Mouse (Mus musculus): ENCODE measurements around the gene Lmo4. TPM values are rescaled to one million over a fixed set of nuclear protein-coding genes. Genes with fewer than 3 reads are reported as not detected.

The Lmo4 gene
- polyA plus RNA-seq, 1 experiment from 2014 or later = 65.3 TPM

GRCm38 (mm10) chr3:144147244-144147643 lies 57.8 kb downstream of the Lmo4 start:
- Histone ChIP-seq H3K9me3 (ENCODE audit: low read length) (no peaks in the 10 kb centered on the region), H3K27ac (ENCODE audit: low read length) (no peak overlapping the region), H3K36me3 (ENCODE audit: insufficient read depth, low read length) (no peaks in the 10 kb centered on the region), H3K4me2 (replicated peaks; ENCODE audit: low read depth, low read length) (no peak overlapping the region), H3K9ac (replicated peaks; ENCODE audit: low read depth) (no peak overlapping the region), H3K4me3 (ENCODE audit: low read depth, low read length) (no peak overlapping the region), H3K4me1 (ENCODE audit: insufficient read depth, low read depth, low read length) (no peaks in the 10 kb centered on the region), H3K27me3 (replicated peaks; ENCODE audit: insufficient read depth, low read length) (no peaks in the 10 kb centered on the region)
- no peak for TF ChIP-seq CTCF (IDR thresholded peaks at IDR 0.05)
- TF ChIP-seq EP300 (IDR thresholded peaks at IDR 0.05) = no peak
- no peak for ATAC-seq
- WGBS = 83% methylated on average over 3 of the region's 3 CpGs
- no peak for DNase-seq (ENCODE audit: low spot score)

- Histone ChIP-seq H3K9me3 (ENCODE audit: low read length) (no peaks in the 10 kb centered on the region), H3K36me3 (ENCODE audit: insufficient read depth, low read length) (no peaks in the 10 kb centered on the region), H3K9ac (replicated peaks; ENCODE audit: low read depth) (no peak overlapping the region), H3K4me2 (replicated peaks; ENCODE audit: low read depth, low read length) (no peak overlapping the region), H3K27me3 (replicated peaks; ENCODE audit: insufficient read depth, low read length) (no peaks in the 10 kb centered on the region), H3K4me3 (ENCODE audit: low read depth, low read length) (no peak overlapping the region), H3K27ac (ENCODE audit: low read length) (no peak overlapping the region), H3K4me1 (ENCODE audit: insufficient read depth, low read depth, low read length) (no peaks in the 10 kb centered on the region)
- ATAC-seq (peak; percentile 62), DNase-seq (ENCODE audit: low spot score) (peak; percentile 31)
- no peak for TF ChIP-seq EP300 (IDR thresholded peaks at IDR 0.05)
- 70% methylated on average over 4 of the region's 4 CpGs for WGBS
Measured at GRCm38 (mm10) chr3:144144066-144144465, 61.0 kb downstream of the Lmo4 start.

GRCm38 (mm10) chr3:144142939-144143338 lies 62.1 kb downstream of the Lmo4 start:
- no peak overlapping the region for H3K4me3 ChIP-seq (ENCODE audit: low read depth, low read length)
- 86% methylated on average over 7 of the region's 7 CpGs for WGBS
- no peak overlapping the region for H3K9ac ChIP-seq (replicated peaks; ENCODE audit: low read depth)
- H3K27me3 ChIP-seq (replicated peaks; ENCODE audit: insufficient read depth, low read length) = no peaks in the 10 kb centered on the region
- no peaks in the 10 kb centered on the region for H3K9me3 ChIP-seq (ENCODE audit: low read length)
- no peaks in the 10 kb centered on the region for H3K4me1 ChIP-seq (ENCODE audit: insufficient read depth, low read depth, low read length)
- ATAC-seq = no peak
- no peak overlapping the region for H3K4me2 ChIP-seq (replicated peaks; ENCODE audit: low read depth, low read length)
- H3K27ac ChIP-seq (ENCODE audit: low read length) = no peak overlapping the region
- DNase-seq (ENCODE audit: low spot score) = no peak
- TF ChIP-seq EP300 (IDR thresholded peaks at IDR 0.05) (no peak), CTCF (IDR thresholded peaks at IDR 0.05) (no peak)
- no peaks in the 10 kb centered on the region for H3K36me3 ChIP-seq (ENCODE audit: insufficient read depth, low read length)

GRCm38 (mm10) chr3:144141786-144142185 lies 63.2 kb downstream of the Lmo4 start:
- TF ChIP-seq CTCF (IDR thresholded peaks at IDR 0.05) = no peak
- TF ChIP-seq EP300 (IDR thresholded peaks at IDR 0.05) = no peak
- no peaks in the 10 kb centered on the region for H3K9me3 ChIP-seq (ENCODE audit: low read length)
- H3K4me2 ChIP-seq (replicated peaks; ENCODE audit: low read depth, low read length) = no peak overlapping the region
- H3K36me3 ChIP-seq (ENCODE audit: insufficient read depth, low read length) = no peaks in the 10 kb centered on the region
- DNase-seq (ENCODE audit: low spot score) (no peak), ATAC-seq (no peak)
- H3K27ac ChIP-seq (ENCODE audit: low read length) = no peak overlapping the region
- H3K27me3 ChIP-seq (replicated peaks; ENCODE audit: insufficient read depth, low read length) = no peaks in the 10 kb centered on the region
- no peaks in the 10 kb centered on the region for H3K4me1 ChIP-seq (ENCODE audit: insufficient read depth, low read depth, low read length)
- WGBS = 89% methylated on average over 8 of the region's 8 CpGs
- no peak overlapping the region for H3K4me3 ChIP-seq (ENCODE audit: low read depth, low read length)
- no peak overlapping the region for H3K9ac ChIP-seq (replicated peaks; ENCODE audit: low read depth)

- TF ChIP-seq EP300 (IDR thresholded peaks at IDR 0.05) = no peak
- TF ChIP-seq CTCF (IDR thresholded peaks at IDR 0.05) = no peak
- DNase-seq (ENCODE audit: low spot score) = no peak
Measured at GRCm38 (mm10) chr3:144140816-144141215, 64.2 kb downstream of the Lmo4 start.

GRCm38 (mm10) chr3:144138659-144139058 lies 66.4 kb downstream of the Lmo4 start:
- H3K9ac ChIP-seq (replicated peaks; ENCODE audit: low read depth) = no peak overlapping the region
- no peak overlapping the region for H3K4me2 ChIP-seq (replicated peaks; ENCODE audit: low read depth, low read length)
- no peaks in the 10 kb centered on the region for H3K36me3 ChIP-seq (ENCODE audit: insufficient read depth, low read length)
- DNase-seq (ENCODE audit: low spot score) = no peak
- no peak for TF ChIP-seq CTCF (IDR thresholded peaks at IDR 0.05)
- TF ChIP-seq EP300 (IDR thresholded peaks at IDR 0.05) = no peak
- no peaks in the 10 kb centered on the region for H3K4me1 ChIP-seq (ENCODE audit: insufficient read depth, low read depth, low read length)
- H3K9me3 ChIP-seq (ENCODE audit: low read length) = no peaks in the 10 kb centered on the region
- WGBS = 88% methylated on average over 3 of the region's 3 CpGs
- H3K27ac ChIP-seq (ENCODE audit: low read length) = no peak overlapping the region
- no peaks in the 10 kb centered on the region for H3K27me3 ChIP-seq (replicated peaks; ENCODE audit: insufficient read depth, low read length)
- H3K4me3 ChIP-seq (ENCODE audit: low read depth, low read length) = no peak overlapping the region
- ATAC-seq = no peak

More at GRCm38 (mm10) chr3:144140816-144141215, 64.2 kb downstream of the Lmo4 start:
- Histone ChIP-seq H3K27me3 (replicated peaks; ENCODE audit: insufficient read depth, low read length) (no peaks in the 10 kb centered on the region), H3K36me3 (ENCODE audit: insufficient read depth, low read length) (no peaks in the 10 kb centered on the region), H3K9ac (replicated peaks; ENCODE audit: low read depth) (no peak overlapping the region), H3K4me1 (ENCODE audit: insufficient read depth, low read depth, low read length) (no peaks in the 10 kb centered on the region), H3K27ac (ENCODE audit: low read length) (no peak overlapping the region), H3K9me3 (ENCODE audit: low read length) (no peaks in the 10 kb centered on the region), H3K4me3 (ENCODE audit: low read depth, low read length) (no peak overlapping the region), H3K4me2 (replicated peaks; ENCODE audit: low read depth, low read length) (no peak overlapping the region)
- 91% methylated on average over 5 of the region's 5 CpGs for WGBS
- no peak for ATAC-seq

Measured in lung, postnatal 0 days (tissue).